Mouse (Mus musculus) layer of hippocampus, adult 18-20 months (tissue): ENCODE measurements around the gene Fntb. TPM values are rescaled to one million over a fixed set of nuclear protein-coding genes. Genes with fewer than 3 reads are reported as not detected.
A peak's percentile ranks its signal among the peaks of the same experiment; 100 is the strongest.
"Not testable (repeated sequence)": the region's sequence is repeated elsewhere in the genome, so short reads cannot be mapped to it uniquely, and the experiment has no call there.

ENCODE experiments used
- DNase-seq, 2 experiments: peaks; one replicate each; pipeline ENCODE4 v3.0.0; 2022; ENCODE audit warnings: low spot score in 2 of 2
- total RNA-seq, 2 experiments: library from RNA; stranded (reverse); gene quantifications; 2 replicates each; pipeline ENCODE4 v1.2.3; 2021

Gene Fntb
- total RNA-seq, 2 experiments from 2014 or later: 25.1 to 26.8 TPM

GRCm38 (mm10) chr12:76792540-76792939 is 27.2 kb downstream of the Fntb start:
- DNase-seq: not testable (repeated sequence)

- DNase-seq: no peak
Measured at GRCm38 (mm10) chr12:76795350-76795749, 30.0 kb downstream of the Fntb start, which contains the start of gene Gpx2. TSS of gene Gpx2 (minus strand) at chr12:76795554.

GRCm38 (mm10) chr12:76796938-76797539 is 31.6 kb downstream of the Fntb start:
- DNase-seq: no peak

- no peak for DNase-seq
Measured at GRCm38 (mm10) chr12:76798008-76798720, 32.8 kb downstream of the Fntb start.

DNA sequence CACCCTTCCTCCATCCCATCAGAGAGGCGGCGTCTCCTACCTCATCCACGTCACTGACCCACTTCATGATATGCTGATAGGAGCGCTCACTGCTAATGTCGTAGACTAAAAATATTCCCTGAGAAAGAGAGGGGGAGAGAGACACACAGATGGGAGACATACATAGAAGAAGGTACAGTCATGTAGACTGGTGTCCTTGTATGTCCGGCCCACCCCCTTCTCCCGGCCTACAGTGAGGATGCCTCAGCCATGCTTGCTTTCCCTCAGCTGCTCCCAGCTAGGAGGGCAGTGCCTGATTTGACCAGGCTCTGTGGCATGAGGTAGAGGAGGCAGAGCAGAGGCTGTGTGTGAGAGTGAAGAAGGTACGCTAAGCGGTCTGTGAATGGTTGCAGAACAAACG is 37.6 kb downstream of the Fntb start:
- no peak for DNase-seq

DNA sequence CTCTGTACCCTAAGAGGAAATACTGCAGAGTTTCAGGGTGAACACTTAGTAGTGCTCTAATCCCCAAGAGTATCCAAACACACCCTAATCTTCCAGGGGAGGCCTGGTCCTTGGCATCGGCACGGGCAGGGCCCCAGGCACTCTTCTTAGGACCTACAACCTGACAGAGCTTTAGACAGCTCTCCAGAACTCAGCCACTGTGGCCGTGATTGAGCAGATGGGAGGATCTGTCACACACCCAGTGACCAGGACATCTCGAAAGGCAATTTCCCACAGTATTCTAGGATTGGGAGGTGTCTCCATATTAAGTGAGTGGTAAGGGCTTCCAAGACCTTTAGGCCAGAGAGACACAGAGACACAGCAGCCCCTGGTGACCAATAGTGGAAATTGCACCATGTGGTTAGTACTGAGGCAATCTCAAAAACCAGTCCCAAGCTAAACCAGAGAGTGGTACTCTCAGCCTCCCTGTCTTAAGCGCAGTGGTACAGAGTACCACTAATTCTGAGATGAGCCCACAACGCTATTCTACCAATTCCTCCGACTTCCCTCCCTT is 38.4 kb downstream of the Fntb start:
- peak in 1 of 2 experiments; percentile 59 for DNase-seq

DNA sequence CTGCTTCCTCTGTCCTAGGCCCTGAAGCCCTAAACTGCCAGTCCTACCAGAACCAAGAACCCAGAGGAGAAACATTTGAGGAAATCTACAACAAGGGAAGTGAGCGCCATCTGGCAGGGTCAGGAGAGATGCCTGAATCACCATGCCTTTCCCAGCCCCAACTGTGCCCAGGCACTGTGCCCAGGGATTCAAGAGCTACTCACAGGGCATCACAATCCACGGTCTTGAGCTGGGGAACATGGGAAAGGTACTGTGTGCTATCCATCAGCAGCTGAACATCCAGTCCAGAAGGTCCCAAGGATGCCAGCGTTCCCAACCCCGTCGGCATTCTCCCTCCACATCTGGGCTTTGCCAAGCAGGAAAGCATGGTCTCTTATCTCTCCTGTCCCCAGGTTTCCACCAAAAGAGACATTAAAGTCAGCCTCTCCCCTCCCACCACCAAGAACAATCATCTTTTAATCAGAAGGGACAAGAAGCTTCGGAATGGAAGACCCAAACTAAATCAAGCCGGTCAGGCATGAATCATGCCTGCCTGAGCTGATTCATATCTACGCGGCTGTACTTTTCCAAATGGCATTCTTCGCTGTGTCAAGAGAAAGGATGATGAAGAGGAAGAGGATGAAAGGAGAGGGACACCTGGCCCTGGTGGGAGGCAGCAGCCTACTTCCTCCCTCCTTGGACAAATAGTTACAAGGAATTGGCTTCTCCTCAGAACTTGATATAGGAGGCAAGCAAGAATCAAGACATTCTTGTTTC is 39.8 kb downstream of the Fntb start:
- DNase-seq: no peak

DNA sequence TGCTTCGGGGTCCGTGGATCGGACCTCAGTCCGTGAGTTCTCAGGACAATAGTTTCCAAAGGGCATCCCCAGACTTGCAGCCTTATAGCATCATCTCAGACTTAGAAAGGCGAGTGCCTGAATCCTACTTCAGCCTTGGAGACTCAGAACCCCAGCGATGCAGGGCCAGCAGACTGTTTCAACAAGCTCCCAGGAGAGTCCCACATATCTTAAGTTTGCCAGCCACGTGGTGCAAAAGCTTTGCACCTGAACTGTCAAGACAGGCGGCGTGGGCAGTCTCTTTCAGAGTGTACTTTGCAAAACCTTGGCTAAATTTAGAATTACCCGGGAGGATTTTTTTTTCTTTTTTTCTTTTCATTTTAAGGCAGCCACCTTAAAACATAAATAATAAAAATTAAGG is 42.4 kb downstream of the Fntb start:
- DNase-seq: no peak

GRCm38 (mm10) chr12:76810491-76810890 is 45.1 kb downstream of the Fntb start:
- no peak for DNase-seq

GRCm38 (mm10) chr12:76811006-76811405 is 45.6 kb downstream of the Fntb start:
- no peak for DNase-seq

DNA sequence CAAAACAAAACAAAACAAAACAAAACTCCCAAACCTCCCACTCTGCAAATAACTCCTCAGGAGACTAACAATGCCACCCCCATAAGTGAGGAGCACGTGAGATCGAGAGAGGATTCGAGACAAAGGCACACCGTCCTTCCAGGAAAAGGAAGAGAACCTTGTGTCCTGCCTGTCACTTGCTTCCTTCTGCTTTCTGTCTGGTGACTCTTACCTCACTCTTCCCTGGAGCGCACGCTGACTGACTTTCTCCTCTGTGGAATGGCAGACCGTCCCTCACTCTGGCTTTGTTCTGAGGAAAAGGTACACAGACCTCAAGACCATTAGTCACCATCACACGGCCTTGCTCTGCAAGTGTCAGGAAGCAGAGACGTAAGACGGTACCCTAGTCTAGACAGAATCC is 48.2 kb downstream of the Fntb start:
- DNase-seq: no peak

- no peak for DNase-seq
Measured at GRCm38 (mm10) chr12:76814120-76814519, 48.7 kb downstream of the Fntb start.

GRCm38 (mm10) chr12:76816720-76817119 is 51.3 kb downstream of the Fntb start:
- DNase-seq: no peak

- DNase-seq: no peak
Measured at GRCm38 (mm10) chr12:76817176-76817575, 51.8 kb downstream of the Fntb start.

DNA sequence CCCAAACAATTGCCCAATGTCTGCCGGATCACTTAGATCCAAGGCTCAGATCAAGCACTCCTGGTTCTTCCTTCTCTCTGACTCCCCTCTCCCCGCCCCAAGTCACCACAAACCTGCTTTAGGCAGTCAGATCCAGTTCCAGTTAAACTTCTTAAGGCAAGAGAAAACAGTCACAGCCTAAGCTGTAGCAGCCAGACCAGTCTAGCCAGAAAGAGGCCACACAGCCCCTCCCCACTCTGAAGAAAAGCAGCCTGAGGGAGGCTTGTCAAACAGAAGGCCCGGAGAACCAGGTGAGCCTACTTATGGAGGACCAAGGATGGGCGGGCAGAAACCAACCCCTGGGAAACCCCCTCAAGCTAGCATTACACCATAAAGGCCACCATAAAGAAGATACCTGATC is 52.7 kb downstream of the Fntb start:
- DNase-seq: no peak

GRCm38 (mm10) chr12:76818908-76819307 is 53.5 kb downstream of the Fntb start:
- peak; percentile 34 to 73 for DNase-seq

DNA sequence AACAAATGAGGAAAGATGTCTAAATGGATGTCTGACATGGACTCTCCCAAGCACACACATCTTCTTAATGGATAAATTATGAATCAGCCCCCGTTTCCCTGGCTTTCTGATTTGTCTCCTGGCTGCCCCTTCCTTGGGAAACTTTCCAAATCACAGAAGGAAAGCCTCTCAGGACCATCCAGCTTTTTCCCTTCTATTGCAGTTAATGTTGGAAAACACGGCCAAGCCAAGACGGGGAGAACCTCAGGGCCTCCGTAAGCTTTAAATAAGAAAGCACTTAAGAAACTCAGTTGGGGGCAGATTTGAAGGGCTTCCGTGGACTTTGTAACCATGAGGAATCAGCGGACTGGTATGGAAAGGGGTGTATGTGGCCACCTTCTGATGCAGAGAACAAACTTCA is 54.4 kb downstream of the Fntb start:
- no peak for DNase-seq

DNA sequence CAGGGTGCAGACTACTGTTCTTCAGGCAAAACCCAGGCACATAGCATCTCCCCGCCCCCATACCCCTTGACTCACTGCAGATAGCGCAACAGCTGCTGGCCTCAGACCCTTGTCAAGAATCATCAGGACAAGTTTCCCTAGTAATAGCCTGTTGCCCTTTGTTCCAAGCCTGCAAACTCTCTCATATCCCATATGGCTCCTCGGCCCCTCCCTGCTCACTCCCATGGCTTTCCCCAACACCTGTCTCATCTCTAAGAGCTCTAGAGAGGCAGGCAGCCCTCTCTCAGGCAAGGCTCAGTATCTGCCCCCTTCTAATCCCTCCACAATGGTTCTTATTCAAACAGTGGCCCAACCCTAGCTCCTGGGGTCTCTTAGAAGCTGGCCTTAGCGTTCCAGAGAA is 55.2 kb downstream of the Fntb start:
- DNase-seq: no peak

GRCm38 (mm10) chr12:76822002-76822650 is 56.7 kb downstream of the Fntb start:
- DNase-seq: peak; percentile 44 to 56

- DNase-seq: peak in 1 of 2 experiments; percentile 36
Measured at GRCm38 (mm10) chr12:76822651-76823041, 57.3 kb downstream of the Fntb start, which contains the start of gene Rab15. TSS of gene Rab15 (minus strand) at chr12:76822908.

DNA sequence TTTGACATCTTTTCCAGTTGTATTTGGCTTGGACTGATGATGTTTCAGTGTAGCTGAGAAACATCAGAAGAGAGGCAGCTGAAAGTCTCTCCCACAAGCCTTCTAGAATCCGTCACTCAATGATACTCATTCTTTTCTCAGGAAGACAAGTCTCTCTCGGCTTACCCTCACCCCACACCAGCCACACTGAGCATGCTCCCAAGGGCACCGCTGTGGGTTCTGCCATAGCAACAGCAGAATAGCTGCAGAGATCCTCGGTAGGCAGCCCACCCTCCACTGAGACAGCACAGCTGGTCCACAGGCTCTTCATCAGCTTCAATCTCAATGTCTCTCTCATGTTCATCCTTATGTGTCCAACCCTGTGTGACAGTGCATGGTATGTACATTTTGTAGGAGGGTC is 59.9 kb downstream of the Fntb start:
- DNase-seq: no peak
